Mouse (Mus musculus) left cerebral cortex, postnatal 25 days (tissue): ENCODE results near the gene Uchl5. TPM values are rescaled to one million over a fixed set of nuclear protein-coding genes. Genes with fewer than 3 reads are reported as not detected.

Experiments used
- DNase-seq, 2 experiments: peaks; one replicate each; pipeline ENCODE4 v3.0.0; 2022; ENCODE audit warnings: low spot score in 2 of 2, mixed read lengths in 1 of 2
- intact Hi-C: fragments of 180-260 bp; cut with DNase I; formaldehyde crosslinking; loops from one replicate; pipeline ENCODE4 v1.15.1; 2025
- total RNA-seq, 2 experiments: library from RNA; stranded (reverse); gene quantifications; 2 replicates each; pipeline ENCODE4 v1.2.3; 2021

Uchl5 gene
- total RNA-seq, result 10 to 100 TPM; 41.2 to 43.1 TPM

- intact Hi-C loops, result no loop called here
Measured at GRCm38 (mm10) chr1:143776446-143777411, at the start of gene Uchl5, which contains the start of gene Trove2. TSS of gene Uchl5 (plus strand) at chr1:143777272. TSS of gene Trove2 (minus strand) at chr1:143777068.

GRCm38 (mm10) chr1:143727701-143728445, 49.2 kb upstream of the Uchl5 start:
- intact Hi-C loops, result no loop called here
- no peak for DNase-seq

More at GRCm38 (mm10) chr1:143776446-143777411, at the start of gene Uchl5, which contains the start of gene Trove2:
- DNase-seq, result peak; percentile 97 to 98

GRCm38 (mm10) chr1:143730899-143731298, 46.2 kb upstream of the Uchl5 start:
- DNase-seq, result no peak
- intact Hi-C loops, result no loop called here

GRCm38 (mm10) chr1:143731691-143732090, 45.4 kb upstream of the Uchl5 start:
- intact Hi-C loops, result no loop called here
- DNase-seq, result no peak

- no peak for DNase-seq
- intact Hi-C loops, result no loop called here
Measured at GRCm38 (mm10) chr1:143733914-143734410, 43.1 kb upstream of the Uchl5 start.

- DNase-seq, result no peak
Measured at GRCm38 (mm10) chr1:143738811-143739210, 38.3 kb upstream of the Uchl5 start.

GRCm38 (mm10) chr1:143739361-143740350, 37.4 kb upstream of the Uchl5 start:
- DNase-seq, result peak; percentile 90 to 94
- intact Hi-C loops, result loop anchor here (1.0 kb wide), 1 partner anchor 37 kb away; the partner anchor contains the start of gene Cdc73

More at GRCm38 (mm10) chr1:143738811-143739210, 38.3 kb upstream of the Uchl5 start:
- intact Hi-C loops, result loop anchor here (1.0 kb wide), 1 partner anchor 37 kb away; the partner anchor contains the start of gene Cdc73

GRCm38 (mm10) chr1:143740581-143740980, 36.5 kb upstream of the Uchl5 start:
- peak in 1 of 2 experiments; percentile 60 for DNase-seq
- intact Hi-C loops, result no loop called here

- intact Hi-C loops, result no loop called here
- DNase-seq, result no peak
Measured at GRCm38 (mm10) chr1:143741331-143741730, 35.7 kb upstream of the Uchl5 start.

GRCm38 (mm10) chr1:143742186-143742585, 34.9 kb upstream of the Uchl5 start:
- no peak for DNase-seq
- intact Hi-C loops, result no loop called here

- intact Hi-C loops, result no loop called here
- no peak for DNase-seq
Measured at GRCm38 (mm10) chr1:143745871-143746270, 31.2 kb upstream of the Uchl5 start.

GRCm38 (mm10) chr1:143762159-143762558, 14.9 kb upstream of the Uchl5 start:
- no peak for DNase-seq
- intact Hi-C loops, result no loop called here

- intact Hi-C loops, result no loop called here
- no peak for DNase-seq
Measured at GRCm38 (mm10) chr1:143764443-143764842, 12.6 kb upstream of the Uchl5 start.

- intact Hi-C loops, result no loop called here
- no peak for DNase-seq
Measured at GRCm38 (mm10) chr1:143765801-143766200, 11.3 kb upstream of the Uchl5 start.

- DNase-seq, result no peak
- intact Hi-C loops, result no loop called here
Measured at GRCm38 (mm10) chr1:143766238-143766637, 10.8 kb upstream of the Uchl5 start.

- intact Hi-C loops, result no loop called here
Measured at GRCm38 (mm10) chr1:143770444-143771109, 6.5 kb upstream of the Uchl5 start.

GRCm38 (mm10) chr1:143773082-143773481, 4.0 kb upstream of the Uchl5 start:
- intact Hi-C loops, result no loop called here
- DNase-seq, result no peak

More at GRCm38 (mm10) chr1:143770444-143771109, 6.5 kb upstream of the Uchl5 start:
- no peak for DNase-seq

- peak in 1 of 2 experiments; percentile 61 for DNase-seq
- intact Hi-C loops, result no loop called here
Measured at GRCm38 (mm10) chr1:143773909-143774308, 3.2 kb upstream of the Uchl5 start.
